Mouse (Mus musculus) midbrain, embryonic 12.5 days (tissue): Measurements from ENCODE around the gene Slc4a1. TPM values are rescaled to one million over a fixed set of nuclear protein-coding genes. Genes with fewer than 3 reads are reported as not detected.

Source experiments
- ATAC-seq: fragments of 200-750 bp; cut with Nextera tagmentation; 2 replicates; pipeline ENCODE4 v1.8.0; 2017; ENCODE audit warnings: low read depth, moderate TSS enrichment, moderate library complexity; ENCODE audit not compliant: low FRiP score
- H3K27ac ChIP-seq: fragments of 300-500 bp; sonication (generic); replicated peaks from 2 replicates; pipeline ENCODE4 v1.5.1; 2016; ENCODE audit warnings: mild to moderate bottlenecking
- H3K27me3 ChIP-seq: fragments of 300-500 bp; sonication (generic); 2 replicates; pipeline ENCODE4 v1.6.1; 2016; ENCODE audit warnings: mild to moderate bottlenecking
- H3K36me3 ChIP-seq: fragments of 300-500 bp; sonication (generic); 2 replicates; pipeline ENCODE4 v1.6.1; 2016
- H3K4me1 ChIP-seq: fragments of 300-500 bp; sonication (generic); 2 replicates; pipeline ENCODE4 v1.6.1; 2016
- H3K4me2 ChIP-seq: fragments of 300-500 bp; sonication (generic); replicated peaks from 2 replicates; pipeline ENCODE4 v1.6.1; 2016; ENCODE audit warnings: mild to moderate bottlenecking, moderate library complexity
- H3K4me3 ChIP-seq: fragments of 300-500 bp; sonication (generic); 2 replicates; pipeline ENCODE4 v1.5.1; 2016; ENCODE audit warnings: mild to moderate bottlenecking
- H3K9ac ChIP-seq: fragments of 300-500 bp; sonication (generic); replicated peaks from 2 replicates; pipeline ENCODE4 v1.6.1; 2016; ENCODE audit warnings: mild to moderate bottlenecking, moderate library complexity
- H3K9me3 ChIP-seq: fragments of 300-500 bp; sonication (generic); 2 replicates; pipeline ENCODE4 v1.6.1; 2016; ENCODE audit warnings: mild to moderate bottlenecking
- WGBS: fragments of 180-500 bp; shearing (Covaris S2); methylation state at CpG from one replicate; pipeline ENCODE4 v1.1.7; 2016; 5-methylcytosine and 5-hydroxymethylcytosine counted together
- polyA plus RNA-seq: library from polyadenylated mRNA; unstranded; fragments of >200 nt; fragmentation: Nextera tagmentation; extraction: Ambion mirVana; gene quantifications from 2 replicates; pipeline ENCODE4 v1.2.1, GENCODE M21; 2016

Gene Slc4a1
- polyA plus RNA-seq, 1 experiment from 2014 or later: 30.4 TPM

DNA sequence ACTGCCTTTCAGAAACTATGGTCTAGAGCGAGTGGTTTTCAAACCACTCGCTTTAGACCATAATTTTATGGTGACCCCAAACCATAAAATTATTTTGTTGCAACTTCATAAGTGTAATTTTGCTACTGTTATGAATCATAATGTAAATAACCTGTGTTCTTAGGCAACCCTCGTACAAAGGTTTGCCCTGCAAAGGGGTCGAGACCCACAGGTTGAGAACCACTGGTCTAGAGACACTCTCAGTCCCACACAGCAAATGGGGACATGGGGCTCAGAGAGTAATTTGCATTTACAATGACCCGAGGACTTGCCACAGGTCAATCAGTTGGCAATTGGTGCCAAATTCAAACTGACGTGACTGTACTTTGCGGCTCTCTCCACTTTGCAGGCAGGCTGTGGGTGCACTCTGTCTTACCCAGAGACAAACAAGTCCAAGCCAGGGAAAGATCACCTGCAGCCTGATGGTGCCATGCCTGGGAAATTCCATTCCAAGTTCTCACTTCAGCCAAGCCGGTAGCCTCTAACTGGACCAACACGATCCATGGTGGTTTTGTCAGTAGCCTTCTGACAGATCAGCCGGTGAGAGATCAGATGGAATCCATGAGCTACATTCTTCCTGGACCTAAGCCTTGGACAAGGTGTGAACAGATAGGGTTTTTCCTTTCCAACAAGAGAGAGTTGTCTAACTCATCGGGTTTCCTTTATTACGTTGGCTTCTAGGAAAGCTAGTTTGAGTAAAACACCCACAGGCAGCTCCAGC, 6.1 kb upstream of the Slc4a1 start:
- H3K9me3 ChIP-seq: no peaks in the 10 kb centered on the region
- no peak overlapping the region for H3K4me2 ChIP-seq
- H3K27ac ChIP-seq: no peak overlapping the region
- H3K9ac ChIP-seq: no peak overlapping the region
- 88% methylated on average over 12 of the region's 12 CpGs for WGBS
- peaks cover 12% of the 10 kb centered on the region; the same call in 1 of the 2 replicates for H3K27me3 ChIP-seq
- ATAC-seq: no peak
- no peaks in the 10 kb centered on the region for H3K36me3 ChIP-seq
- no peak overlapping the region for H3K4me3 ChIP-seq
- peaks cover 18% of the 10 kb centered on the region for H3K4me1 ChIP-seq

DNA sequence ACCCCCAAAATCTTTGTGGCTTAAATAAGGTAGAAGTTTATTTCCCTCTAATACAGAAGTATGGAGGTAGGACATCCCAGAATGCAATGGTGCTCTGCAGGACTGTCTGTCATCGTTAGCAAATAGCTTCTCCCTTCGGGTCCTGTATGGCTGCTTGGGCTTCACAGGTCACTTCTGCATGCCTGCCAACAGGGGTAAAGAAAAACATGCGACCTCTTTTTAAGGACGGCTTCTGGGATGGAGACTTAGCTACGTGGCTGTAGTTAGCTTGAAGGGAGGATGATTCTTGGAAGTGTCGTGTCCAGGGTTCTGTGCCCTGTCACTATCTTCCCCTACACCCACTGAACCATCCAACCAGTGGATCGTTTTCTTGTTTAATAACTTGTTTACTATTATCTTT, 4.3 kb upstream of the Slc4a1 start:
- WGBS: 61% methylated on average over 7 of the region's 7 CpGs
- Histone ChIP-seq H3K9ac (no peak overlapping the region), H3K27me3 (peaks cover 12% of the 10 kb centered on the region; the same call in 1 of the 2 replicates), H3K9me3 (no peaks in the 10 kb centered on the region), H3K4me2 (no peak overlapping the region), H3K4me1 (peaks cover 4% of the 10 kb centered on the region), H3K36me3 (no peaks in the 10 kb centered on the region), H3K4me3 (no peak overlapping the region), H3K27ac (no peak overlapping the region)
- ATAC-seq: no peak

DNA sequence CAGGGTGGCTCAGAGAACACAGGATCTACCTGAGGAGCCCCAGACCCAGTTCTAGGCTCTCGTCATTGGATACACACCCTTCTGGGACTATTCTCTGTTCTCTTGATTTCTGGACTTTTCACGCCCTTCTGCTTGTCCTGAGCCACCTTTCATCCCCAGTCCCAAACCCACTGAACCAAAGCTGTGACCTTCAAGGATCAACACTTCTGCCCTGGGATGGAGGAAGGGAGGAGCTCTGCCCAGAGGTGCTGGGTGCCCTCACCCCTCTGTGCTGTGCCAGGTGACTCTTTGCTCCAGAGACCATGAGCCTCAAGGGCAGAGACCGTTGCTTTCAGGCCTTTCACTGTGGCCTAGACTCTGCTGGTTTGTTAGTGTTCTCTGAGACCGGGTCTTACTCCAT, 3.3 kb upstream of the Slc4a1 start:
- H3K4me3 ChIP-seq: no peak overlapping the region
- H3K4me2 ChIP-seq: no peak overlapping the region
- H3K27me3 ChIP-seq: peaks cover 16% of the 10 kb centered on the region; the same call in 1 of the 2 replicates
- no peaks in the 10 kb centered on the region for H3K4me1 ChIP-seq
- 77% methylated on average over 4 of the region's 4 CpGs for WGBS
- H3K9ac ChIP-seq: no peak overlapping the region
- H3K9me3 ChIP-seq: no peaks in the 10 kb centered on the region
- no peaks in the 10 kb centered on the region for H3K36me3 ChIP-seq
- no peak for ATAC-seq
- H3K27ac ChIP-seq: no peak overlapping the region

DNA sequence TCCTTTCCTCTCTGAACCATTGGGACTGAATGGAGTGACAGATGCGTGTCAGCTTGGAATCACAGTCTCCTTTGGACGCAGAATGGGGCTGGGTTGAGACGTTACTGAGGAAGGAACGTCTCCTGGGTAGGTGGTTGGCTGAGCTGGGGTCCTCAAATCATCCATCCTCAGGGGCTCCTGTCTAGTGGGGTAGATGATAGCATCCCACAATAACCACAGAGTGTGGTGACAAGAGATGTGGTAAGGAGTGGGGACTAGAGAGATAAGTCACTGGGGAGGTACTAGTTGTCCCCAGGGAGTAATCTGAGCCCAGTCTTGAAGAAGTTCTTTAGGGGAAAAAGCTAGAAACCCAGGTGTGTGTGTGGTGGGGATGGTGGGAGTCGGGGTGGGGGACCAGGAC, 2.3 kb upstream of the Slc4a1 start:
- Histone ChIP-seq H3K4me3 (no peak overlapping the region), H3K27me3 (peaks cover 10% of the 10 kb centered on the region; the same call in 1 of the 2 replicates), H3K9ac (no peak overlapping the region), H3K4me2 (no peak overlapping the region), H3K27ac (no peak overlapping the region), H3K4me1 (no peaks in the 10 kb centered on the region), H3K36me3 (no peaks in the 10 kb centered on the region), H3K9me3 (no peaks in the 10 kb centered on the region)
- no peak for ATAC-seq
- 80% methylated on average over 5 of the region's 5 CpGs for WGBS

DNA sequence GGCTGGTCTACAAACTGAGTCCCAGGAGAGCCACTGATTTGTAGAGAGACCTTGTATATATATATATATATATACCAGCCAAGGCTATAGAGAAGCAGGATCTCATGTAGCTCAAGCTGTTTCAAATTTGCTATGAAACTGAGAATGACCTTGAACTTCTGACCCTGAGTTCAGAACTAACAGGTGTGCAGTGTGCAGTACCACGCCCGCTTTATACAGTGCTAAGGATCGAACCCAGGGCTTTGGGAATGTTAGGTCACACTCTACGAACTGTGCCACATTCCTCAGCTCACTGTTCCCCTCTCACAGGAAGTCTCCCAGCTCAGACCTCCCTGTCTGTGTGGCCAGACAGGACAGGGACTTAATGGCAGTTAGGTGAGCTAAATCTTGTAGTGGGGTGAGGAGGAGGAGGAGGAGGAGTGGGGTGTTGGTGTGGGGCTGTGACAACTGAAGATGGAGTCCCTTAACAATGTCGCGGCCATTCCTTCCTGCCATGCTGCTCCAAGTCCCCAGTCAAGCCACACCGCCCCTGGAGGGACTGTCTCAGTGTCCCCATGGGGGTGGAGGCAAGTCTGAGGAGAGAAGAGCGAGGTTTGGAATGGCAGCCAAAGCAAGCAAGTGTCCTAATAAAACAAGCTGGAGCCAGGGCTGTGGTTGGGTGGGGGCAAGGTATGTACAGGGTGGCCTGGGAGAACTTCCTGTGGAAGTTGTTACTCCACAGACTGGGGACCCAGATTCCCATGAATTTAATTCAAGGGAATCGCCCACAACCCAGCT, 1.7 kb upstream of the Slc4a1 start:
- no peak overlapping the region for H3K4me2 ChIP-seq
- peaks cover 5% of the 10 kb centered on the region; the same call in 1 of the 2 replicates for H3K27me3 ChIP-seq
- H3K4me1 ChIP-seq: no peaks in the 10 kb centered on the region
- no peak overlapping the region for H3K27ac ChIP-seq
- H3K9me3 ChIP-seq: no peaks in the 10 kb centered on the region
- H3K36me3 ChIP-seq: no peaks in the 10 kb centered on the region
- no peak overlapping the region for H3K9ac ChIP-seq
- H3K4me3 ChIP-seq: no peak overlapping the region
- no peak for ATAC-seq
- 84% methylated on average over 9 of the region's 9 CpGs for WGBS

DNA sequence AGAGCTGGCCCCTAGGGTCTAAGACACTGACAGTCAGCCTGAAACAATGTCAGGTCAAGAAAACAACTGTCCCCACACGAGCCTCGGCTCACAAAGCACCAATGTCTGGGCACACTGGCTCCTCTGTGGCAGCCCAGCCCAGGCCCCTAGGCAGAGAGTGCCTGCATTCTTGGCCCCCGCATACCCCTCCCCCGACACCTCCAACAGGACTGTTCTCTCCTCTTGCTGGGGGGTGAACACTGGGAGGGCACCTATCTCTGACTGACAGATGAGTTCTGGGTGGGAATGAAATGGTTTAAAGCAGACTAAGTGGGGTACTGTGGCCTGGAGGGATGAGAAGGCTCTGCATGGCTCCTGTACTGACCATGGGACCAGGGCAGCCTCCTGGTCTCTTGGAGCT, 304 bp downstream of the Slc4a1 start:
- Histone ChIP-seq H3K4me1 (no peaks in the 10 kb centered on the region), H3K27me3 (peaks cover 7% of the 10 kb centered on the region; the same call in 1 of the 2 replicates), H3K36me3 (no peaks in the 10 kb centered on the region), H3K4me3 (no peak overlapping the region), H3K27ac (no peak overlapping the region), H3K9me3 (no peaks in the 10 kb centered on the region), H3K4me2 (no peak overlapping the region), H3K9ac (no peak overlapping the region)
- no peak for ATAC-seq
- WGBS: 53% methylated on average over 4 of the region's 4 CpGs

DNA sequence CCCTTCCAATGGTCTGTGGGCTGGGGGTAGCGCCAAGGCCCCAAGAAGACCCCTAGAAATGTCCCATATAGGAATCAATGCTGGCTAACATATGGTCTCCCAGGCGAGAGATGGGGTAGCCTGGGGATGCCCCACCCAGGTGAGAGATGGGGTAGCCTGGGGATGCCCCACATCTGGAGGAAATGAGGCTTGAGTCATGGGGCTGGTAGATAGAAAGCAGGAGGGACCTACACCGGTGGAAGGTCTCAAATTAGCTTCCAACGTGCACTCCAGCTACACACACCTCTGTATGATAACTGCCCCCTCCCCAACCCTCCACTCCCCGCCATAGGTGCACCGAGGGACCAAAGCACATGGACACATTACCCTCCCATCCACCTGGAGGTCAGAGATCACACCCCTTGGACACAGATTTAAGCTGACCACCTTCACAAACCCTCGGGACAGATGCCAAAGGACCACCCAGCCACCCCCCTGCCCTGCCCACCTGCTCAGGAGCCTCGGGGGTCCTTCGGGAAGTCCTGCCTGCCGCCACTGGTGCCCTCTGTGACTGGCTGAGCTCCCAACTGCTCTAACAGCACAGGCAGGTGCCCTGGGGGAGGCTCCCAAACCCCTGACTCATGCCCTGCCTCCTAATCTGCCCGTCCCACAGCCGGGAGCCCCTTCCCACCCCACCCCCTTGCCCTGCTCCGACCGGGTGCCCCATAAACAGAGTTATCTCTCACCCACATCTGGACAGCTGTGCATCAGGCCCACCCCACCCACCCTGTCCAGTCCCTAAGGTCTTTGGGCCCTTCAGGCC, 1.2 kb downstream of the Slc4a1 start:
- no peak overlapping the region for H3K27ac ChIP-seq
- H3K9ac ChIP-seq: no peak overlapping the region
- H3K27me3 ChIP-seq: peaks cover 7% of the 10 kb centered on the region; the same call in 1 of the 2 replicates
- ATAC-seq: no peak
- no peak overlapping the region for H3K4me3 ChIP-seq
- no peaks in the 10 kb centered on the region for H3K9me3 ChIP-seq
- H3K4me1 ChIP-seq: no peaks in the 10 kb centered on the region
- no peak overlapping the region for H3K4me2 ChIP-seq
- H3K36me3 ChIP-seq: no peaks in the 10 kb centered on the region
- WGBS: 74% methylated on average over 14 of the region's 14 CpGs

DNA sequence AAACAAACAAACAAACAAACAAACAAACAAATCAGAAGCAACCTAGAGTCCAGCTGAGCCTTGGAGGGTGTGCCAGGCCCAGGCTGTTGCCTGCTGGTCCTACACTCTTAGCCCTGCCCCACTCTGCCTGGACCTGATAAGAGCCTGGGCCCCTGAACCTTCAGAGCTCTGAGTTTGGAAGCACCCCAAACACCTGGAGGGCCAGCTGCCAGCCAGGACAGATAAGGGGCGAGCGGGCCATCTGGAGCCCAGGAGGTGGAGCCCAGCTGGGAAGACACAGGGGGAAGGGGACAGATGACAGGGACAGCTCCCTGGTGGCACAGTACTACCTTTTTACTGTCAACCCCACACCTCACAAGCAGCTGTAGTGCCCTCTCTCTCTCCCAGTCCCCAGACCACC, 2.4 kb downstream of the Slc4a1 start:
- WGBS: 42% methylated on average over 2 of the region's 2 CpGs
- H3K4me2 ChIP-seq: no peak overlapping the region
- no peak overlapping the region for H3K4me3 ChIP-seq
- no peaks in the 10 kb centered on the region for H3K36me3 ChIP-seq
- peaks cover 12% of the 10 kb centered on the region; the same call in 1 of the 2 replicates for H3K27me3 ChIP-seq
- no peak overlapping the region for H3K9ac ChIP-seq
- H3K27ac ChIP-seq: no peak overlapping the region
- no peak for ATAC-seq
- no peaks in the 10 kb centered on the region for H3K9me3 ChIP-seq
- H3K4me1 ChIP-seq: no peaks in the 10 kb centered on the region

DNA sequence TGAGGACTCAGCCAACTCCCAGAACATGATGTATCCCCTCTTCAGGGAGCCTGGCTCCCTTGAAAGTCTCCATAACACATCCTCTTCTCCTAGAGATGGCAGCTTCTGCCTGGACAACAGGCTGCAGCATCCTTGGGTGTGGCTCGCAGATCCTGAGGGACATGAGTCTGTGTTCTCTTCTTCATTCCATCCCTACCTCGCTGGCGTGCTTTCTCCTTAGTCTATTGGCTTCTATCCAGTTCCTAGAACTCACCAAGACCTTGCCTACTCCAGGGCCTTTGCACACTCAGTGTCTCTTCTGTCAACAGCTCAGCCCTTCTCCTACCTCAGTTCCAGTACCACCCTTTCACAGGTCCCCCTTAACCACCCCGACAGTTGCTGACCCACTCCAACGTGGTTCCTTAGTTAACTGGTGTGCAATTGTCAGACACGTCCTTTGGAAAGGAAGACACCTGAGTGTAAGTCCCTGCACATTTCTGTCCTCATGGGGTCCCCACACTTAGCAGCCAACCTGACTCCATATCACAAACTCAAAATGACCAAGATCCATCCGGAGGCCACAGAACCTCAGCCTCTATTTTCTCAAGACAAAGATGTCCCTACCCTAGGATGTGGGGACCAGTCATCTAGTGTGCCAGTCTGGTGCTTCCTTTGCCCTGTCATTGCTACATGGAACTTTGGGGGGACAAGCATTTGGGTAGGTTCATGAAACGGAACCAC, 4.1 kb downstream of the Slc4a1 start:
- 88% methylated on average over 8 of the region's 8 CpGs for WGBS
- ATAC-seq: no peak
- no peak overlapping the region for H3K27ac ChIP-seq
- no peak overlapping the region for H3K4me2 ChIP-seq
- H3K9ac ChIP-seq: no peak overlapping the region
- no peaks in the 10 kb centered on the region for H3K36me3 ChIP-seq
- H3K4me1 ChIP-seq: no peaks in the 10 kb centered on the region
- H3K9me3 ChIP-seq: no peaks in the 10 kb centered on the region
- H3K27me3 ChIP-seq: peaks cover 12% of the 10 kb centered on the region
- H3K4me3 ChIP-seq: no peak overlapping the region

DNA sequence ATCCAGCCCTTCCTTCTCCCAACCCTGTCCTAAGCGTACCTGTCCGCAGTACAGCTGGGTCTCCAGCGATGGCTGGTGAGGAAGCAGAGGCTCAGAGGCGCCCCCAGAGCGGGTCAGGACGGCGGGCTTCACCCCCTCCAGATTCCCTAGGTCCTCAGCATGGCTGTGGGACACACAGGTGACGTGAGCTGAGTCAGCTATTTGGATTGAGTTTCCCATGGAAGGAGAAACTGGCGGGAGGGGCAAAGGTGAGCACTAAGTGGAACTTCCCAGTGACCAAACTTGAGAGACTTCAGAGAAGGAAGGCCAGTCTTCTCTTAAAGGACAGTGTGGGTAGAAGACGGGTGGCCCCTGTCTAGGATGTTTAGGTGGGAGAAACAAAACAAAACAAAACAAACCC, 7.6 kb downstream of the Slc4a1 start:
- Histone ChIP-seq H3K9me3 (no peaks in the 10 kb centered on the region), H3K4me2 (no peak overlapping the region), H3K4me3 (no peak overlapping the region), H3K9ac (no peak overlapping the region), H3K27me3 (peaks cover 15% of the 10 kb centered on the region), H3K27ac (no peak overlapping the region), H3K36me3 (no peaks in the 10 kb centered on the region), H3K4me1 (no peaks in the 10 kb centered on the region)
- WGBS: 79% methylated on average over 10 of the region's 10 CpGs
- no peak for ATAC-seq

DNA sequence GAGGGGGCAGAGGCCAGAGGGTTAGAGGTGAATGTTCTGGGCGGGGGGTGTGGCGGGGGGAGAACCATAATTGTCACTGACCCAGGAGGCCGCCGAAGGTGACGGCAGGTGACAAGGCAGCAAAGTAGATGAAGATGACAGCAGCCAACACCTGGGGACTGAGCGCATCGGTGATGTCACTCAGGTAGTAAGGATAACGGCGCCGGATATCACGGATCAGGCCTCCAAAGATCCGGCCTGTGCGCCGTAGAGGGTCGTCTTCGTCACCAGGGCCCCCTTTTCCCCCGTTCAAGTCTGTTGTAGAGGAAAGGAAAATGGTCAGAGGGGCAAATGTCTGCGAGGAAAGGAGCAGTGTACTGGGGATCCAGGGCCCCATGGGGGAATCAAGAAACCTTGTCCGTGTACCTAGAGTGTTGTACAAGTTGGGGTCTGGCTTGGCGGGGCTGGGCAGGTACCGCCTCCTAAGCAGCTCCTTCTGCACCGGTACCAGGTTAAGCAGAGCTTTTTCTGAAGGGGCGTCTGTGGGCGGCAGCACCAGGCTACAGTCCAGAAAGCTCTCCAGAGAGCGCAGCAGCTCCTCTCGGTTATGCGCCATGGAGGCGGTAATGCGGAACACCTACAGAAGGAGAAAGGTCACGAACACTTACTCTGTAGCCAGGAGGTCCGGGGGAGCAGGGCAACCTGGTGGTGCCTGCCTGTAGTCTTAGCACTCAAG, 9.2 kb downstream of the Slc4a1 start:
- H3K4me1 ChIP-seq: no peaks in the 10 kb centered on the region
- no peak overlapping the region for H3K4me3 ChIP-seq
- no peak overlapping the region for H3K27ac ChIP-seq
- H3K9me3 ChIP-seq: no peaks in the 10 kb centered on the region
- no peak overlapping the region for H3K9ac ChIP-seq
- ATAC-seq: no peak
- no peak overlapping the region for H3K4me2 ChIP-seq
- WGBS: 75% methylated on average over 31 of the region's 31 CpGs
- peaks cover 19% of the 10 kb centered on the region for H3K27me3 ChIP-seq
- no peaks in the 10 kb centered on the region for H3K36me3 ChIP-seq
